Mouse (Mus musculus) left cerebral cortex, adult 9 months (tissue): ENCODE measurements at regions not wholly inside any gene's neighbourhood (a gene's known extent, or its start where the extent isn't known, plus 50 kb on each side); places are given as distances from the start of the nearest gene placed in this dataset.

Source experiments
- DNase-seq, 2 experiments: peaks; one replicate each; pipeline ENCODE4 v3.0.0; 2022; ENCODE audit warnings: low spot score in 2 of 2

DNA sequence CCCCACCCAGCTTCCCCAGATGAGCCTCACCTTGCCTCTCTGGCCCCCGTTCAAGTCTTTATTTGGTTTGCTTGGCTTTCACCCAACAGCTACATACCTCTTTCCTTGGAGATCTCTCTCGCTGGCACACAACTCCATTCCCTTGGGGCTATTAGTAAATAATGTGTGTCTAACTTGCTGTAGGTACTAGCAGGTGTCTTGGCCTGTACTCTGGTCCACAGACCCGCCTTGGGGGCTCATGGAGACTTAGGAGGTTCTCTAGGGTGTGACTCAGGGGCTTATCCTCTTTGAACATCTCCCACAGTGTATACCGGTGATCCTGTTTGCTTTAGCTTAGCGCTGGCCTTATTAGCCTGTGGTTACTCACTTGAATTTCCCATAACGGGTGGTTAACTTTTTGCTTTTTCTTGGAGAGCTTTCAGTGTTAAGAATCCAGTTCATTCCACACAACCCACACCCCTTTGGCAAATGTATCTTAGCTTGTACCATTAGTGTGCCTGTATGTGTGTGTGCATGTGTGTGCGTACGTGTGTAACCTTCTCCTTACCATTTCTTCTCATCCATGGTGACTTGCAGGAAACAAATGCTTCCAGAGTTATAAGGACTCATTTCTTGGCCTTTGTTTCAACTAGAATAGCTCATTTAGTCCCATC, 67.3 kb upstream of the Map4k3 start:
- no peak for DNase-seq

DNA sequence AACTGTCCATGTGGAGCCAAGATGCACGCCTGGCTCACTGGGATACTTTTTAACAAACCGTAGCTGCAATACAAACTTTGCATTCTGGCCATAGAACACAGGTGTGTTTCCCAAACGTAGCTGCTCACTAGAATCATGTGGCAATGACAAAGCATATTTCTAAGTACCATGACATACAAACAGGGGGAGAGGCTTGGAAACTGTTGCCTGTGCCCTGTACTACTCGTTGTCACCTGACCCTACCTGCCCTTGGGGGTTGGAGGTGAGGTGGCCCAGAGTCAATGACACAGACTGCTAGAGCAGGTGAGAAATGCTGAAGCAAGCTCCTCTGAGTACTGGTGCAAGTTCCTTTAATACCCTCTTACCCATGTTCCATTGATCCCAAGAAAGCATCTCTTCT, 64.3 kb upstream of the Map4k3 start:
- no peak for DNase-seq

DNA sequence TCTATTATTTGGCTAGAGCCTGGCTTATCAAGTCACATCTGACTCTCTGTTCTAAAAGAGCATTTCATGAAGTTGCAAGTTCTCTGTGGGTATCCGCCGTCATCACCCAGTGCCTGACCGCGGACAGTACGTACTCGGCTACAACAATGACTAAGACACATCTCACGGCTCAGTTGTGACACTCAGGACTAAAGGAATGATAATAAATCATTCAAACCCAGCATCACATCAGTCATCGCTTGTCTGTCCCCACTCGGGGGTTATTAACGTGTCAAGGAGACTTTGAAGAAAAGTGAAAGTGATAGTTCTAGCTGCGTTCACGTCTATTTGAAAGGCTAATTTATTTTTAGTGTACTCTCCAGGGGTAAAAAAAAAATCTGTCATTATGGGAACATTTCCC, 61.4 kb upstream of the Map4k3 start:
- no peak for DNase-seq

DNA sequence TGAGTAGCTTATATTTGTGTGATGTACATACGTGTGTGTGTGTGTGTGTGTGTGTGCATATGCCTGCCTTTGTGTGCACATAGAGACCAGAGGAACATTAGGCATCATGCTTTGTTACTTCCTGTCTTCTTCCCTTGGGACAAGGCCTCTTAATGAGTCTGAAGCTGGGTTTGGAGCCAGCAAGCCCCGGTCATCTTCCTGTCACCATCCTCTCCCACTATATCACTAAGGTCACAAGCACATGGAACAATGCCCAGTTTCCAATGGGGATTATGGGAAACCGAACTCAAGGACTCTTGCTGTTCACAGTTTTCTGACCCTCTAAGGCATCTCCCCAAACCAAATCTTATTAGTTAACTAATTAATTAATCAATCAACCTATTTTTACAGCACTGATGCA, 60.7 kb upstream of the Map4k3 start:
- DNase-seq: no peak

DNA sequence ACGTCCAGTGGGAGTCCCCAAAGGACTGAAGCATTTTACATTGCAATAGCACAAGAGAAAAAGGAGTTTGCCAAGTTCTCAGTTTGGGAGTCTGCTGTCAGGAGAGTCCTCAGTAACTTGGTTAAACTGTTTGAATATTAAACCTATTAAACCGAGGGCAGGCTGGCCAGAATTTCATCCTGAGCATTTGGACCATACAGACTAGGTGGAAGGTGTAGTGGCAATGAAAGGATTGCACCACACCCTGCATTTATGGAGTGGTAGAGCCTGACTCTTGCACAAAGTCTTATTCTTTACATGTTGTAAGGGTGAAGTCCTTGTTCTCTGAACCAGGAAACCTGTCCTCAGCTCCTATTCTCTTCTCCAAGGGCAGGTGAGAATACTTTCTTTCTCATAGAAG, 58.6 kb upstream of the Map4k3 start:
- DNase-seq: no peak

DNA sequence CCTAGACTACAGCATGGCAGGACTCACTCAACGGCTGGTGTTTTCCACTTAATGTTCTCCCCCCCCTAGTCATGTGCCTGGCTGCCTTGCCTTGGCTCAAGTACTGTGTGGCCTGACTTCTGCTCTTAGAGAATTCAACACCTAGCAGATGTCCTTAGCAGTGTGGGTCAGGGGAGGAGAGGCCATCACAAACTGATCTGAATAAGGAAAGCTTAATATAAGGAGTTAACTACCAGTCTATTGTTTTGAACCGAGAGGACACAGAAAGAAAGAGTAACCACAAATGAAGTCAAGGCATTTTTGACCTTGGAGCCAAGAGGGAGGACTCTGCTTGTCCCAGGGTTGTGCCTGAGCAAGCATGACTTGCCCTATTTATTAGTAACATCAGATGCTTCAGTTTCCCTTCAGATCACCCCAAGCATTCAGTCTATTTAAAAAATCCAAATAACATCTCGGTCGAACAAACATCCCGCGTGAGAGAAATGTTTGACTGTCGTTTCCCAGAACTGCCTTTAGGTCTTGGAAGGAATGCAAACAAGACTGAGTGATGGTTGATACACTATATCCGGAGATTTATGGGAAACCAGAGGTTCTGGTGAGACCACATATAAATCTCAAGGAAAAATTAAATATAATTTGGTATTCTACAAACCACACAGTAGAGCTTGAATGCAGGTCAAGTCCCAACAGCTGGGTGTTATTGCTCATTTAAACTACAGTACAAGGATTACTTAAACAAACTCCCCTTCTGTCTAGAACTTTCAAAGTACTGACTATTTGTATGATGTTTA, 58.0 kb upstream of the Map4k3 start:
- no peak for DNase-seq

DNA sequence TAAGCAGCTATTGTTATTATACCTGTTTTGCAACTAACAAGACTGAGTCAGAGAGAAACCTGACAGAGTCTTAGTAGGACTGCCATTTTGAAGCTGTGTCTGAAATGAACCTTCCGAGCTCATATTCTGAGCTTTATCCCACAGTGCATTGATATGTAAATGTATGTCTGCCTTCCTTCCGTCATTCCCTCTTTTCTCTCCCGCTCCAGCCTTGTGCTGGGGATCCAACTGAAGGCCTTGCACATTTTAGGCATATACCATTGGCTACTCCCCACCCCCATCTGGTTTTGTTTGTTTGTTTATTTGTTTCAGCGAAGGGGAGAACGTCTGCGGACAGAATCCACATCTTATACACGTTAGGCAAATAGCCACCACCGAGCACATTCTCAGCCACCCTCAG, 57.2 kb upstream of the Map4k3 start:
- DNase-seq: no peak

DNA sequence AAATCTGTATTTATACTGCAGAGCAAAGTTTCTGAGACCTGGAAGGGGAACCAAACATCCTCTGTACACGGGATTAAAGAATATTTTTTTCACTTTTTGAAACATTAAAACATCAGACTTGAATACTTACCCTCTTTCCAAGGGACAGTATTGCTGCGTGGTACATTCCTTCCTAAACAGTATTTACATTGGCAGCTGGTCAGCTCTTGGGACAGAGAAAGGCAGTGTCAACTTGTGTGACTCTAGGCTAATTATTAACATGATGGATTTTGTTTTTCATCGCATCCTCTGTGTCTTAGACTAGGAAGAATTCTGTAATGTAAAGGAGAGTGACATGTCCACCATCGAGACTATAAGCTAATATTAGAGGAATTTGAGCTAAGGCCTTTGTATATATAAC, 56.8 kb upstream of the Map4k3 start:
- no peak for DNase-seq

DNA sequence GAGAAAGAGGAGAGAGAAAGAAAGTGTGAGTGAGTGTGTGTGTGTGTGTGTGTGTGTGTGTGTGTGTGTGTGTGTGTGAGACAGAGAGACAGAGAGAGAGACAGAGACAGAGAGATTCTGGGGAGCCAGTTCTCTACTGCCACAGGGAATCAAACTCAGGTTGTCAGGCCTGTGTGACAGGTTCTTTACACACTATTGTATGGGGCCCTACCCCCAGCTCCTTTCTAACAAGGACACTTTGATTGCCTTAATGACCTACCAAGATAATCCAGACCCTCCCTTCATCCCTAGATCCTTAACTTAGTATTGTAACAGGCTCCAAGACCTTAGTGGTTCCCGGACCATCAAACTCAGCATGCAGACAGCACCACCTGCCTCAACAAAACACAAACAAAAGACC, 53.9 kb upstream of the Map4k3 start:
- DNase-seq: no peak

DNA sequence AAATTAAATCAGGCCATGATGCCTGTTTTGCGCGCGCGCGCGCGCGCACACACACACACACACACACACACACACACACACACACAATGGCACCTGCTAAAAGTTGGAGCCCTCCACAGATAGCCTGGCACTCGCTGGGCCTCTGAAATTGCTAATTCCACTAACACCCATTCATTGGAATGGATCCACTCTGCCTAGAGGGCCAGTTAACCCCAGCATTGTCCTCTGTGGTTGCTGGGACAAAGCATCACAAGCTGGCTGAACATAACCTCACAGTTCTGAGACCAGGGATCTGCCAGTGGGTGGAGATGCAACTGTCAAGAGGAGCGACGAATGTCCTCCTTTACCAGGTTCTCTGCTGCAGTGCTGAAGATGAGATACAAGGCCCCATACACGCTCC, 53.3 kb upstream of the Map4k3 start:
- no peak for DNase-seq

DNA sequence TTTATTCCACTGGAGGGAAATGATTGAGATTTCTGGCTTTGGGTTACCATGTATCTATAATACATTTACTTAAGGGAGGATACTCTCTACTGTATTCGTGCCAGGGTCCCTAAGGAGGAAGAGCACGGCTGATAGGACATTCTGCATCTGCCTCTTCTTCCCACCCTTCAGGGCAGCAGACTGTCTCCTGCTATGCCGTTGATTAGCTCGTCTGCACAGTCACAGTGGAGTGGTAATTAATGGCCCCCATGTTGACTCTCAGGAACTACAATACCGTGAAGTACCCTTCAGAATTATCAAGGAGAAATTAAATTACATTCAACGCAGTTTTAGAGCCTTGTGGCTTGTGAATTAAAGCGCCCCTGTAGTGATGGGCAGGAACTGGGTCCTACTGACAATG, 52.0 kb upstream of the Map4k3 start:
- DNase-seq: no peak

DNA sequence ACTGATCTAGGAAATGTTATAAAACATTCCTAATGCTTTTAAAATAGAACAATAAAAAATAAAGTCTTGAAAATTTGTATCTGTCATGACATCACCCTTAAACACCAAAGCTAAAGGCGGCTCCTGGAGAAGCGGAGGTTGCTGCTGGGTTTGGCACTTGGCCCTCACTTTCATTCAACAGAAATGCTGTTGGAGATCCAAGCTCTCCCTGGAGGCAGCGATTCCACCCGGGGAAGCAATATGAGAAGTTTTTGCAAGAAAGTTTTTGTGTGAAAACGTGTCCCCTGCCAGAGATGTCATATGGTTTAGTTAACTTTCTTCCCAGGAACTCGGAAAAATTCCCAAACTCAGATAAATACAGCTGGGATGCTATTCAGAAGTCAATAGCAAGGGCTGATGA, 51.5 kb upstream of the Map4k3 start:
- DNase-seq: peak in 1 of 2 experiments; percentile 25
